Mouse (Mus musculus): ENCODE results near the gene Mtf2.

DNA sequence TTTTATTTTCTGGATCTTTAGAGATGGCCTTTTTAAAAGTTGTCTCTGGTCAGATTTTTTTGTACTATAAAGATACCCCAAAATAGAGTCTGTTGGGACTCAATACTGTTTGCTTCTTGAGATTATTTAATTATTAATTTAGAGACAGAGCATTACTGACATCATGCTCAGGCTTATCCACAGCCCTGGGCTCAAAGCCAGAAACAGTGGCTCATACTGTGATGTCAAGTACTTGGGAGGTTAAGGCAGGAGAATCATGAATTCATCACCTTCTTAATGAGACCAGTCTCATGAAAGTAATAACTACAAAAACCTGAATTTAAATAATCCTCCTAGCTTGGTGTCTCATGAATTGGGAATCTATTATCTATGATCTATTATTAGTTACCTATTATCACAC, 34.7 kb downstream of the Mtf2 start:
- TF ChIP-seq CTCF (IDR thresholded peaks at IDR 0.05; ENCODE audit: low read depth, low read length) (no peak), TAL1 (conservative IDR thresholded peaks at IDR 0.05; ENCODE audit: low read depth, low read length) (no peak), GATA1 (IDR thresholded peaks at IDR 0.05; ENCODE audit: borderline replicate concordance, low read length) (no peak)
